Mouse (Mus musculus): Measurements from ENCODE around the gene Myo10.

The Myo10 gene

DNA sequence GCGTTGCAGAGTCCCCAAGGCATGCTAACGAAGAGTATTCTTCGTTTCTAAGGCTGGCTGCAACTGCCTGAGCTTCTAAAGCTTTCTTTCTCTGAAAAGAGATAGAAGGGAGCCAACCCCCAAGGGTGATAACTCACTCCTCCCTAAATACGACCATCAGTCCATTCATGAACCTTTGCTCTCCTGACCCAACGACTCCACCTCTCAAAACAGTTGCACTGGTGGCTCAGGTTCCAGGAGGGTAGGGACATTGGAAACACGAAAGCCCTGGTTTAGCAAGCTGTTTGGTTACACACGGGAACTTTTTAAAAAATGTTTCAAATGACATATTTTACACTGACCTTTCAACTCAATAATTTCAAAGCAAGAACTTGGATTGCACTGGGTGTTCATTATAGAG, 29.5 kb downstream of the Myo10 start:
- no peak for DNase-seq (ENCODE audit: low read depth, low spot score)

DNA sequence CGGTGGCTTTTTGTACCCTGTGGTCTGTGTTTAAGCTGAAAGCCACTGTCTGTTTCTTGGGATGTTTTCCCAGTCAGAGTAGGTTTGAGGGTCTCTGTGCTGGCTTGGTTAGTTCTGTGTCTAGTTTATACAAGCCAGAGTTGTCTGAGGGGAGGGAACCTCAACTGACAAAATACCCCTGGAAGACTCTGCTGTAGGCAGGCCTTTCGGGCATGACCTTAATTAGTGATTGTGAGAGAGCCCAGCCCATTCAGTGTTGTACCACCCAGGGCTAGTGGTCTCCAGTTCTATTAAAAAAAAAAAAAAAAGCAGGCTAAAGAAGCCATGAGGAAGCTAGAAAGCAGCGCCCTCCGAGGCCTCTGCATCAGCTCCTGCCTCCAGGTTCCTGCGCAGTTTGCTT, 30.0 kb downstream of the Myo10 start:
- DNase-seq (ENCODE audit: low read depth, low spot score), result no peak

DNA sequence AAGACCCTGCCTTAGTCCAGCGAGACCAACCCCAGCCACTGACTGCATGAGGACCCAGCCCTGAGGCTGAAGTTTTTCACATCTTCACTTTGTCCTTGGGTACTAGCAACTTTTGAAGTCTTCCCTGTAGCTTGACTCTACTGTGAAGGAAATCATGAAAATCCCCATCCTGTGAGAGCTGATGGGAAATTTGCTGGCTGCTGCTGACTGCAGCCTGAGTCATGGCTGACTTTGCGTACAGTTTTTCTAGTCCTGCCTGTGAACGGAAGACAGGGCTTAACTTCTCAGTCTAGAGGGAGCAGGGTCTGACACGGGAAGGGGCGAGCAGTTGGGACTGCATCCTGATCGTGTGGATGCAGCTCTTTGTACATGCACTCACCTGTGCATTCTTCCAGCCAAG, 30.6 kb downstream of the Myo10 start:
- DNase-seq (ENCODE audit: low read depth, low spot score), result peak; percentile 74

DNA sequence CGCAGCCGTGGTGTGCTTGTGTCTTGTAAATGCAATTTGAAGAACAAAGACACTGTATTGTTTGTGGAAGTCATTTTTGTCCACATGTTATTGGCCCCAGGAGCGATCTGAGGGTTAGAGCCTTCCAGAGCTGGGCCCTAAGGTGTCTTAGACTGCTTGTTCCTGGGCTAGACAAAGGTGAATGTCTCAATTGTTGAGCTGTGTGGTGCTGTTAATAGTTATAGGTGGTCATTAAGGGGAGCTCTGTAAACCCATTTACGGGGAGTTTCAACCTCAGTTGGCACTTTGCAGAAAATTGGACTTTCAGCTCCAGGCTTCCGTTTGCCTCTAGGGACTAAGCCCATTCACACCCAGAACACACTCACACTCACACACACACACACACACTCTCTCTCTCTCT, 31.4 kb downstream of the Myo10 start:
- no peak for DNase-seq (ENCODE audit: low read depth, low spot score)

DNA sequence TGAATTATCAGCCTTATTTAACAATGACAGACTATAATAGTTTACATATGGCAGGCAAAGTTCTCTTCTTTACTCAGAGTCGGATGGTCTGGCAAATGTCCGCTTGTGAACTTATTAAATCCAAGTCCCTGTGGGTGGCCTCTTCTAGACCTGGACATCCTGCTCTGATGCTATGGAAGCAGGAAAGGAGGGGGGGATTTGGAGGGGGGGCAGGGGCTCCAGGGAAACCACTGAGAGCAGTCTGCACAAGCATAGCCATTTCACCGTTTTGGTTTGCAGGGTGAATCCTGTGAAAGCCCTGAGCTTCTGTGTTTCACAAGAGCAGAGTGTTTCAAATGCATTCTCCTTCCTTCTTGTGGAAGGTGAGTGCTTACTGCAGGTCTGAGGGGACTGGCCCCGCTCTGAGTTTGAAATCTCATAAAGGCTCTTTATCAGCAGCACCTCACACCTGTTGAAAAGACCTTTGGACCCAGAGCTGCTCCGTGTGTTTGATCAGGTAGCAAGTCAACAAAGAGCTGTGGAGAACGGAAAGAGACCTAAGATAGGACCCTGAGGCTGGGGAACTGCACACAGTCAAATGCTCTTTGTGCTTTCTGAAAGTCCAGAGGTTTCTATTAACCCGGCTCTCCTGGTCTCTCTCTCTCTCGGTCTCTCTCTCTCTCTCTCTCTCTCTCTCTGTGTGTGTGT, 40.7 kb downstream of the Myo10 start:
- DNase-seq (ENCODE audit: low read depth, low spot score), result no peak

DNA sequence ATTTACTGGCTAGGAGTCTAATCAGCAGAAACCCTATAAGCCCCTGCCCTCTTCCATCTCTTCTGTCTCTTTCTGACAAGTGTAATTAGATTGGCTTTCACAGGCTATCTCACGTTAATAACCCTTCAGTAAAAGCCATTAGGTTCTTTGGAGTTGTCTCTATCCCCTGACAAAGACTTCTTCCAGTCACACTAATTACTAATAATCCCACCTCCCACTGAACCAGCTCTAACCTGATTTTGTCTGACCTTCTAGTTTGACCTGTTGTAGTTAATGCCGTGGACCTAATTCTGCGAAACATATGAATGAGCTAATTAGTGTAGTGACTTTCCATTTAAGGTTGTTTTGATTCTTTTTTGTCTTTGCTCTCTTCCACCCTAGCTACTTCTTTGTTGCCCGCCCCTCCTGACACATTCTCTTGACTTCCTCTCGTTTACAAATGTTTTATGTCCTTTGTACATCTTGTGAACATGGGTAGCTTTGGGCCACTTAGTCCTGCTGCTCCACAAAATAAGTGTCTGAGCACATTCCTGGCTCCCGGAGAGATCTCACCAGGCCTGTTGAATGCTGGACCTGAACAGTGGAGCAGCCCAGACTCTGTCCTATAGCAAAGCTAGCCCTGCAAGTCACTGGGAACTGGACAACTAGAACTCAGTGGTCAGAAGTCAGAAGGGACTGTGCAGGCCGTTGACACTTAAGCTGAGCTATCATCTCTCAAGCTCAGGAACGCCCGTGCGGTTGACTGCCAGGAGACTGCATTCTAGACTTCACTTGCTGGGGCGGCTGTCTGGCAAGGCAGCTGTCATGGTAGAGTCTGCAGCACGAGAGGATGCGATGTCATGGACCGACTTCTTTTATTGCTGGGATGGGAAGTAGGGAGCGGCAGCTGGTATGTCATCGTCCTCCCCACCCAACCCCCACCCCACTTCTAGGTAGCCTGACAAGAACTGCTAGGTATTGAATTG, 47.2 kb downstream of the Myo10 start:
- no peak for DNase-seq (ENCODE audit: low read depth, low spot score)

DNA sequence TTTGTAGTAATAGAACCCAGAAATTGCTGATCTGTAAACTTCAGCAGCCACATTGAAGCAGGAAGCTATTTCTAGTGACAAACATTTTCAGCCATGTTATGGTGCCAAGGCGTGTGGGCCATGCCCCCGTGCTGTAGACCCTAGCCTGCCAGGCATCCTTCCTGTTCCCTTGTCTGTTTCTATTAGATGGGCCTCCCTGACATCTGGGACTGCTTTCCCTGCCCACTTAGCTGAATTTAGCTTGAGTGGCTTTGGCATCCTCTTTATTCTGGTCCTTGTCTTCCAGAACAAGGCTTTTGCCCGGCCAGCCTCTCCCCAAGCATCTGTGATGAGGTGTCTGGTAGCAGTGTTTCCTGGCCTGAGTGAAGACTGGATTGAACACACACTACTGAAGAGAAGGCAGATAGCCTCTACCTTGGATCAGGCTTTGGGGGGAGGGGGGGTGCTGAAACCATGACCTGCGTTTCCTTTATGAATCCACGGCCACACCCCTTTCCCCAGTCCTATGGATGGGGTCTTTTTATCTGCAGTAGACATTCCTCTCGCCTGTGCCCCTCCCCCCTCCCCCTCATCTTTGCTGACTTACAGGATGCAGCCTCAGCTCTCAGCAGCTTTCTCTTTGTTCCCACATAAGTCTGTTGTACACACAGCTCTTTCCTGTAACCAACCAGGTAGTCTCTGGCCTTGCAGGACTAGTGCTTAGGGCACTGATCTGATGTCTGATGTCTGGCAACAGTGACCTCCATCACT, 51.1 kb downstream of the Myo10 start:
- no peak for DNase-seq (ENCODE audit: low read depth, low spot score)

DNA sequence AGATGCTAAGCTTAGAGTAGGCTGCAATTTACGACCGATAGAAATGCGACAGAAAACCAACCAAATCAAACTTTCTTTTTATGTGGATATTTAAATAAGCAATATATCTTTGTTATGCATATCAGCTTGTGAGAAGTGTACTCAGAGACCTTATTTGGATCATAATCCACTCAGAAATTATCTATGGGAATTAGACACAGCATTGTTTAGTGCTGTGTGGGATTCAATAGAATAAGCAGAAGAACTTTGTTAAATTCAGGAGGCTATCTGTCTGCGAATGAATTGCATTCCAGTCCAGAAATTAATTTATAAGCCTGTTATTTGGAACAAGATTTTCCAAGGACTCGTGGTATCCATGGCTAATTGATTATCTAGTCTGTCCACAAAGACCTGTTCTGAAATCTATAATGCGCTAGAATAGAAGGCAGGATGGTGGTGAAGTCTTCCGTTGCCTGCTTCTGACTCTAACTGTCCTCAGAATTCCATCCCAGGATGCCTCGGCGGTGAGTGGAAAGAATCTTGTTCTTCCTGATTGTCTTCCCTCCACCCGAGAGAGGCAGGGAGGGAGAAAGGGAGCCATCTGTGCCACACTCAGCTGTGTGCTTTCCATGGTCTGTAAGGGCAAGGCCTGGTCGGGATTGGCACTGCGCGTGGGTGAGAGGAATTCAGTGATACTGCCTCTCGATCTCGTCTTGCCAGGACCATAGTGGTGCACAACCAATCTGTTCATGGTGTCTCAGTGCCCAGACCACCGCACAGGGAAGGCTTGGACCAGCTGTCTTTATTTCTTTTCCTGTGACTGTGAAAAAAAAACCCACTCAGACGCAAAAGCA, 52.0 kb downstream of the Myo10 start:
- DNase-seq (ENCODE audit: low read depth, low spot score), result no peak

DNA sequence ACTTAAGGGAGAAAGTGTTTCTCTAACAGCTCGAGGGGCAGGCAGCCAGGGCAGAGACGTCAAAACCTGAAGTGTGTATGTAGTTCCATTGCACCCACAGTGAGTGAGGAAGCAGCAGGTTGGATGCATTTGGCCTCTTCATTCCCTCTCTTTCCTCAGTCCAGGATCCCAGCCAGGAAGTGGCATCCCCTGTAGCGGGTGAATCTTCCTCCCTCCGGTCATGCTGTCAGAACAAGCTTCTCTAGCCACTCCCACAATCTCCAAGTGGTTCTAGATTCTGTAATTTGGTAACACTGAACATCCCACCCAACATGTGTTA, 52.6 kb downstream of the Myo10 start:
- no peak for DNase-seq (ENCODE audit: low read depth, low spot score)

DNA sequence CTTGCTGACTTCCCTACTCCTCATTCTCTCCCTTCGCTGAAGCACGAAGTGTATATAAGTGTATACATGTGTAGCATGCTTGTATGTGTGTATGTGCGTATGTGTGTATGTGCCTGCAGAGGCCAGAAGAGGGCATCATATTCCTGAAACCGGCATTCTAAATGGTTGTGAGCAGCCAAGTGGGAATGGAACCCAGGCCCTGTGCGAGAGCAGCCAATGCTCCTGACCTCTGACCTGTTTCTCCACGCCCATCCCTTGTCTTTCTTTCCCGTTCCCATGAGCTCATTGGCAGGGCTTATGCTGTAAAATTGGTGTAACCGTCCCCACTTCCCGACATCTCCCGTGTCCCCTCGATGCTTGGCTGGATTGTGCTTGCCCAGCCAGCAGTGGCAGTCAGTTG, 53.0 kb downstream of the Myo10 start:
- DNase-seq (ENCODE audit: low read depth, low spot score), result no peak

DNA sequence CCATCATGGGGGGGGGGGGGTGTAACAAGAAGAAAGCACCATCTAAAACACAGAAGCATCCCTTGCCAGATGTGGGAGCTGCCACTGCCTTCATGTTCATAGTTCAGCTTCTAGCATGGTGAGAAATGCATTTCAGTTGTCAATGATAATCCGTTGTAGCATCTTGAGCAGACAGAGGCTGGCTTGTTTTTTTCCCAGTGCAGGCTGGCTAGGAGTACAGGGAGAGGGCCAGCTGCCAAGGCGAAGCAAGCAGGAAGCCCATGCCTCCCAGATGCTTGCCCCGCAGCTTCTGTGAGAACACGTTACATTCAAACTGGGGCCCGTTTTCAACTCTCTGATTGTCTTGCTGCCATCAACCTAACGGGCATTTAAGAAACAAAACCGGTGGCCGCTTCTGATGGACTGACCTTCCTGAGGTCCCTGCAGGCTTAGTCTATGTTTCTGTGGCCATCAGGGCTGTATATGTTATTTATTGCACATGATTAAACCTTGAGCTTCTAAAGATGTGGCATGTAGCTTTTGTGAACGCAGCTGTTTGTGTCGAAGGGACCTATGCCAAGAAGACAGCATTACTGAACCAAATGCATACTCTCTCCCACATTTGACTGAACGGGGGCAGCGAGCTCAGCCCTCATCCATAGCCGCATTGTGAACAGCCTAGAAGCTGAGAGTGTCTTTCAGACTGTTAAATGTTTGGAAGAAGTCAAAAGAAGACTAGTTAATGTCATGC, 53.9 kb downstream of the Myo10 start:
- DNase-seq (ENCODE audit: low read depth, low spot score), result no peak

DNA sequence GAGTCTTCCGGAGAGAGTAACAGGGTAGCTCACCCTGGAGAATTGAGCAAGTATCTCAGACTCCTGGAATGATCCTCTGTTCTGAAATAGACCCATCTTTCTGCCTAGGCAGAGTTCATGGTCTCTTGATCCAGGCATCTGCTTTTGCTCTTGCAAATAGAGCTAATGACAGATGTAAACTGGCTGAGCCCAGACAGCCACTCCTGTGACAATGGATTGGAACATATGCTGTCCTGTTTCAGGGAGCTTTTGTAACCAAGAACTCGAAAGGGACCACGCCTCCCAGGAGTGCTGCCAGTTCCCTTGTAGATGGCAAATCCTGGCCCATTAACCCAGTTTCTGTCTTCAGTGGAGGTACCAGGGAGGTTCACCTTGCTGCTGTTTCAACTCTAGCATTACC, 56.8 kb downstream of the Myo10 start:
- DNase-seq (ENCODE audit: low read depth, low spot score), result peak; percentile 27

DNA sequence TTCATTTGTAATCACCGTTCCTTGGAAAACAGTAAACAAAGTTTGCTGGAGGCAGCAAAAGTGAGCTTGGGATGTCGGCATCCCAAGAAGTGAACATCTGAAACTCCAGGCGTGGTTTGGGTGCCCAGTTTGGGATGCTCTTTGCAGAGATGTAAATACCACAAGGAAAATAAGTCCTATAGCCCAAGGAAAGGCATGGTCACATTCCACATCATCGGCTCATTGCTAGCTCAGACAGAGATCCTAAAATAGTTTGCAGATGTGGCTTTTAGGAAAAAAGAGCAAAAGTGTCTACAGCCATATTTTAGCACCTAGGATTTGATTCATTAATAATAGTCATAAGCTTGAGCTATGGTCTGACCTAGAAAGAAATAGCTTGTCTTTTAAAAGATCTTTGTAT, 57.3 kb downstream of the Myo10 start:
- DNase-seq (ENCODE audit: low read depth, low spot score), result peak; percentile 58

DNA sequence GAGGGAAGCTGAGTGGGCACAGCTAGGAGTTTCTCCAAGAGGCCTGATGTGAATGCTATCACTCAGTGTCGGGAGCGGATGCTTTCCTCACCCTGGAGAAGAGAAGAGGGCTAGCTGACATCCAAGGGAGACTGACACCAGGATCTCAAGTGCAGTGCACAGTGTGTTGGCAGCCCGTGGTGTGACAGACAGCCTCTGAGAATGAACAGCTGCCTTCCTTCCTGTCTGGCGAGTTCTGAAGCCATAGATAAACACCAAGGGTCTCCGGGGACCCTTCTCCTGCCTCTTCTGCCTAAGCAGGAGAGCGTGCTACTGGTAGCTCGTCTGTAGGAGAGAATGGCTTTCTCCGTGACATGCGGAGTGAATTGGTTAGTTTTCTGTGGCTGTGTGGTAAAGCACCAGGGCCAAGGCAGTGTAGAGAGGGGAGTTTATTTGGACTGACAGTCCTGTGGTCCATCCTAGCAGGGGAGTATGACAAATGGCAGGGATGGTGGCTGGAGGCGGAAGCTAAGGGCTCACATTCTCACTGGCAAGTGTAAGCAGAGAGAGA, 58.0 kb downstream of the Myo10 start:
- DNase-seq (ENCODE audit: low read depth, low spot score), result no peak

DNA sequence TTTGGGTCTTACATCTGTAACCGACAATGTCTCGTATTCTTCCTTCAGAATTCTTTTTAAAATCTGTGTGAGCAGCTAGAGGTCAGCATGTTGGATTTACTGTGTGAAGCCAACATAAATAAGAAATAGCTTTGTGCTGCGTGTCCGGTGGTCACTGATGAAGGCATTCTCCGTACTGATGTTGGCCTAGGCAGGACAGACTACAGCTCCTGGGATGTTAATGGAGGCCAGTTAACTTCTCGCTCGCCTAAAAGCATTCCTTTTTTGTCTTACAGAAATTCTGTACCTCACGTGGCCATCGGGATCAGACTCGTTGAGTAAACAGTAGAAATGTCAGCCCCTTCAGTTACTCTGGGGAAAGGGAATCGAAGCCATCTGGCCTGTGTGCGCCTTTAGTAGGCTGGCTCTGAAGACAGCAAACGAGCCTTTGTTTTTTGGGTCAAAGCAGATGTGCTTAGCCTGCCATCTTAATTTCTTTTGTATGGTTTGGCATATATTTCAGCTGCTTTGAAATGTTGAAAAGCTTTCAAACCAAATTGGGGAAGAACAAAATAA, 60.7 kb downstream of the Myo10 start:
- DNase-seq (ENCODE audit: low read depth, low spot score), result no peak

DNA sequence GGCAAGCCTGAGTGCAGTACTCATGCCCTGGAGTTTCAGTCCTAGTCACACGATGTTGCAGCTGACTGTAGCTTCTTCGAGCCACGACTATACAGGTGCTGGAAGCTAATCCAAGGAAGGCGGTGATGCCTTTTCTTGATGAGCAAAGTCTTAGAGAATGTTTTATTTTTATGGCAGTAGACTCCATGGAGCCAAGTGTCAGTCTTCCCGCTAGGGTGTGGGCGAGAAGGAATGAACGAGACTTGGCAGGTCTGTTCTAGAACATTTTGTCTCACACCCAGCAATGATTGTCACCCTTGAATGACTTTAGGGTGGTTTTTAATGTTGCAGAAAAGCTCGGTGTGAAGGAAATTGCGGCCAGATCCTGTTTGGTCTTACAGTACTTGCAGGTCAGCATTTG, 62.9 kb downstream of the Myo10 start:
- no peak for DNase-seq (ENCODE audit: low read depth, low spot score)

DNA sequence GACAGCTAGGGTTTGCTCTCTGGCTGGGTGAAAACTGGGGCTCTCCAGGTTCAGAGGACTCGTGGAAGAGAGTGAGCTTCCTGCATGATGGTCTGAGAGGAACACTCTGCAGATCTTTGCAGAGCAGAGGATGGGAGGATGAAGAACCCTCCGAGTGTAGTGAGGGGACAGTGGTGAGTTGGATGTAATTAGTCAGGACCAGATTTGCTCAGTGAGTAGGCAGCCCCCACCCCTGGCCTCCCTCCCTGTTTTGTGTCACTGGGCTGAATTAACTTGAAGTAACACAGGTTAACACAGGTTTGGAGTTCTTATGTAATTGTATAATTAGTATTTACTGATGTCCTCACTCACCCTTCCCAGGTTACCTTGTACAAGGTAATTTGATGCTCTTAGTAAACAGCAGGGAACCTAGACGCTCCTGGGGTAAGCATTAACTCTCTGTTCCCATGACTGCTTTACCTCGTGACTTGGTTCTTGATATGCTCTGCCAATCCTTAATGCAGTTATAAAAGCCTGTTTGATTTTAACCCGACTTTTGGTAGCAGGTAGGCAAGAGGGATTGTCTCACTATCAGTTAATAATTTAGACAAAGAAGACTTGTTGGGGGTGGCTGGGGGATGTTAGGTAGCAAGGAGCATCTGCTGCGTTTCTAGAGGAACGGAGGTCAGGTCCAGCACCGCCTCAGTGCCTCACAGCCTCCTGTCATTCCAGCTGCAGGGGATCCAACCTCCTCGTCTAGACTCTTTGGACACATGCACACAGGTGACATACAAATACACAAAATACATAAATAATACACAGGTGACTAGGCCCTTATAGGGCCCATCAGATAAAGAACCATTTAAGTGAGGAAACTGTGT, 66.3 kb downstream of the Myo10 start:
- DNase-seq (ENCODE audit: low read depth, low spot score), result no peak

DNA sequence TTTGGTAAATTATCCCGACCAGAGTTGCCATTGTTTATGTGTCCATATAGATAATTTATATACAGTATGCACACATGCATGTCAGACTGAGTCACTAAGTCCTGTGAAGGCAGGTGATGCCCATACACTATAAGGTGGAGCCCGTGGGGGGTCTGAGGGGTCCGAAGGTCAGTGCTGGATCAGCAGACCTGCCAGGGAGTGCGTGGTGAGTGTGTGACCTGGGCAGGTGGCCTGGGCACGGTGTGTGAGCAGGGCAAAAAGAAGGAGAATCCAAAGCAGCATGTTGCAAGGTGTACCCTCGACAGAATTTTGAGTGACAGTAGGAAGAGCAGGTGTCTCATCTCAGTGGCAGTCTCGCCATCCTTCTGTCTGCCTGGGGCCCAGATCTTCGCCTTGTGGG, 67.2 kb downstream of the Myo10 start:
- DNase-seq (ENCODE audit: low read depth, low spot score), result no peak

DNA sequence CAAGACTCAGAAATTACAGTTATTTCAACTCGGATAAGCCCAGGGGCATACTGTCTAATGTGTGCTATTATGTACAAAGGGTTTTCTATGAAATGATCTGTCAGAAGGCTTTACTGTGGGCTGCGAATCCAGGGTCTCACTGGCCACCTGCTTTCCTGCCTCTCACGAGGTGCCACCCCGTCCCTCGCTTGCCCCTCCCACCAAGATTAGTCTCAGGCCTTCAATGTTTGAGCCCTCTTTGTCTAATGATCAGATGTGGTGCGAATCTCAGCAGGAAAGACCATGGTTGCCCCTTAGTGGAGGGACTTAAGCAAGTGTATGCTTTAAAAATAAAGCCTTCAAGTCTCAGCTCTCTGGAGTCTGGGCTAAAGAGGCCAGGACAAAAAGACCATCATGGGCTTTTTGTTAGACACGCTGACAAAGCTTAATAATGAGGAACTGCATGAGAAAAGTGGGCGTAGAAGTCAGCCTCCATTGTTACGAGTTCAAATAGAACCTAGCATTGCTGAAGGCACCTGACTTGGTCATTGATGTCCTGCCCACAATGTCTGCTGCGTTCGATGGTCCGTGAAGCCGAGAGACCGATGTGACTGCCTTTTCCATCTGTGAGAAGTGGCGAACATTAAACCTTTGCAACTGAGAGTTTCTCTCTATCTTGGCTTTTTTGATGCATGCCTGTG, 67.9 kb downstream of the Myo10 start:
- no peak for DNase-seq (ENCODE audit: low read depth, low spot score)
